Mouse (Mus musculus): ENCODE results near the gene Csmd2. TPM values are rescaled to one million over a fixed set of nuclear protein-coding genes. Genes with fewer than 3 reads are reported as not detected.

The Csmd2 gene
- polyA plus RNA-seq, 1 experiment from 2014 or later: 11.2 TPM

GRCm38 (mm10) chr4:128560327-128560726, 572.7 kb downstream of the Csmd2 start:
- no peaks in the 10 kb centered on the region for H3K27me3 ChIP-seq (replicated peaks; ENCODE audit: control insufficient read depth, insufficient read depth, low read length)
- H3K4me3 ChIP-seq (ENCODE audit: low read length): no peak overlapping the region
- no peak for ATAC-seq
- H3K4me2 ChIP-seq (ENCODE audit: low read length): no peak overlapping the region
- peaks cover 12% of the 10 kb centered on the region for H3K36me3 ChIP-seq (ENCODE audit: control insufficient read depth, insufficient read depth, low read length)
- no peak overlapping the region for H3K27ac ChIP-seq (ENCODE audit: low read depth, low read length)
- no peaks in the 10 kb centered on the region for H3K9me3 ChIP-seq (ENCODE audit: control insufficient read depth, low read length)
- 65% methylated on average over 3 of the region's 3 CpGs for WGBS
- no peak overlapping the region for H3K9ac ChIP-seq (ENCODE audit: low read depth, low read length)
- no peaks in the 10 kb centered on the region for H3K4me1 ChIP-seq (ENCODE audit: control insufficient read depth, insufficient read depth, low read depth, low read length)

- Histone ChIP-seq H3K9me3 (ENCODE audit: control insufficient read depth, low read length) (peaks cover 8% of the 10 kb centered on the region), H3K27me3 (replicated peaks; ENCODE audit: control insufficient read depth, insufficient read depth, low read length) (no peaks in the 10 kb centered on the region), H3K4me3 (ENCODE audit: low read length) (no peak overlapping the region), H3K27ac (ENCODE audit: low read depth, low read length) (no peak overlapping the region), H3K4me1 (ENCODE audit: control insufficient read depth, insufficient read depth, low read depth, low read length) (no peaks in the 10 kb centered on the region), H3K36me3 (ENCODE audit: control insufficient read depth, insufficient read depth, low read length) (peaks cover 10% of the 10 kb centered on the region), H3K4me2 (ENCODE audit: low read length) (no peak overlapping the region), H3K9ac (ENCODE audit: low read depth, low read length) (no peak overlapping the region)
- no peak for ATAC-seq
- WGBS: 81% methylated on average over 4 of the region's 4 CpGs
These were observed 588.2 kb downstream of the Csmd2 start for GRCm38 (mm10) chr4:128575811-128576210.

GRCm38 (mm10) chr4:128579182-128579581, 591.5 kb downstream of the Csmd2 start:
- H3K9ac ChIP-seq (ENCODE audit: low read depth, low read length): no peak overlapping the region
- no peak overlapping the region for H3K4me3 ChIP-seq (ENCODE audit: low read length)
- peaks cover 38% of the 10 kb centered on the region for H3K36me3 ChIP-seq (ENCODE audit: control insufficient read depth, insufficient read depth, low read length)
- H3K4me2 ChIP-seq (ENCODE audit: low read length): no peak overlapping the region
- H3K9me3 ChIP-seq (ENCODE audit: control insufficient read depth, low read length): peaks cover 42% of the 10 kb centered on the region
- no peaks in the 10 kb centered on the region for H3K4me1 ChIP-seq (ENCODE audit: control insufficient read depth, insufficient read depth, low read depth, low read length)
- ATAC-seq: no peak
- H3K27me3 ChIP-seq (replicated peaks; ENCODE audit: control insufficient read depth, insufficient read depth, low read length): no peaks in the 10 kb centered on the region
- no peak overlapping the region for H3K27ac ChIP-seq (ENCODE audit: low read depth, low read length)
- WGBS: 63% methylated on average over 4 of the region's 4 CpGs

GRCm38 (mm10) chr4:128593286-128593685, 605.6 kb downstream of the Csmd2 start:
- H3K4me3 ChIP-seq (ENCODE audit: low read length): no peak overlapping the region
- no peak for ATAC-seq
- no peak overlapping the region for H3K27ac ChIP-seq (ENCODE audit: low read depth, low read length)
- peaks cover 19% of the 10 kb centered on the region for H3K36me3 ChIP-seq (ENCODE audit: control insufficient read depth, insufficient read depth, low read length)
- WGBS: 96% methylated on average over 4 of the region's 4 CpGs
- H3K9me3 ChIP-seq (ENCODE audit: control insufficient read depth, low read length): no peaks in the 10 kb centered on the region
- H3K9ac ChIP-seq (ENCODE audit: low read depth, low read length): no peak overlapping the region
- no peaks in the 10 kb centered on the region for H3K4me1 ChIP-seq (ENCODE audit: control insufficient read depth, insufficient read depth, low read depth, low read length)
- H3K27me3 ChIP-seq (replicated peaks; ENCODE audit: control insufficient read depth, insufficient read depth, low read length): no peaks in the 10 kb centered on the region
- no peak overlapping the region for H3K4me2 ChIP-seq (ENCODE audit: low read length)

GRCm38 (mm10) chr4:128594062-128594461, 606.4 kb downstream of the Csmd2 start:
- H3K4me3 ChIP-seq (ENCODE audit: low read length): no peak overlapping the region
- no peaks in the 10 kb centered on the region for H3K27me3 ChIP-seq (replicated peaks; ENCODE audit: control insufficient read depth, insufficient read depth, low read length)
- H3K4me1 ChIP-seq (ENCODE audit: control insufficient read depth, insufficient read depth, low read depth, low read length): no peaks in the 10 kb centered on the region
- H3K36me3 ChIP-seq (ENCODE audit: control insufficient read depth, insufficient read depth, low read length): peaks cover 12% of the 10 kb centered on the region
- no peak for ATAC-seq
- WGBS: 99% methylated on average over 5 of the region's 5 CpGs
- no peak overlapping the region for H3K27ac ChIP-seq (ENCODE audit: low read depth, low read length)
- no peak overlapping the region for H3K4me2 ChIP-seq (ENCODE audit: low read length)
- no peaks in the 10 kb centered on the region for H3K9me3 ChIP-seq (ENCODE audit: control insufficient read depth, low read length)
- no peak overlapping the region for H3K9ac ChIP-seq (ENCODE audit: low read depth, low read length)

GRCm38 (mm10) chr4:128597801-128598560, 610.3 kb downstream of the Csmd2 start:
- Histone ChIP-seq H3K36me3 (ENCODE audit: control insufficient read depth, insufficient read depth, low read length) (peaks cover 10% of the 10 kb centered on the region), H3K9me3 (ENCODE audit: control insufficient read depth, low read length) (no peaks in the 10 kb centered on the region), H3K4me3 (ENCODE audit: low read length) (no peak overlapping the region), H3K4me2 (ENCODE audit: low read length) (no peak overlapping the region), H3K9ac (ENCODE audit: low read depth, low read length) (no peak overlapping the region), H3K27ac (ENCODE audit: low read depth, low read length) (no peak overlapping the region), H3K27me3 (replicated peaks; ENCODE audit: control insufficient read depth, insufficient read depth, low read length) (no peaks in the 10 kb centered on the region), H3K4me1 (ENCODE audit: control insufficient read depth, insufficient read depth, low read depth, low read length) (no peaks in the 10 kb centered on the region)
- WGBS: 89% methylated on average over 12 of the region's 12 CpGs
- no peak for ATAC-seq

GRCm38 (mm10) chr4:128606586-128606985, 618.9 kb downstream of the Csmd2 start:
- Histone ChIP-seq H3K4me1 (ENCODE audit: control insufficient read depth, insufficient read depth, low read depth, low read length) (peaks cover 13% of the 10 kb centered on the region), H3K4me2 (ENCODE audit: low read length) (no peak overlapping the region), H3K36me3 (ENCODE audit: control insufficient read depth, insufficient read depth, low read length) (peaks cover 15% of the 10 kb centered on the region), H3K9ac (ENCODE audit: low read depth, low read length) (no peak overlapping the region), H3K27me3 (replicated peaks; ENCODE audit: control insufficient read depth, insufficient read depth, low read length) (no peaks in the 10 kb centered on the region), H3K4me3 (ENCODE audit: low read length) (no peak overlapping the region), H3K9me3 (ENCODE audit: control insufficient read depth, low read length) (no peaks in the 10 kb centered on the region), H3K27ac (ENCODE audit: low read depth, low read length) (no peak overlapping the region)
- no peak for ATAC-seq
- WGBS: 93% methylated on average over 7 of the region's 7 CpGs

- no peak overlapping the region for H3K27ac ChIP-seq (ENCODE audit: low read depth, low read length)
- no peak for ATAC-seq
- H3K4me2 ChIP-seq (ENCODE audit: low read length): no peak overlapping the region
- peaks cover 13% of the 10 kb centered on the region for H3K4me1 ChIP-seq (ENCODE audit: control insufficient read depth, insufficient read depth, low read depth, low read length)
- 80% methylated on average over 11 of the region's 11 CpGs for WGBS
- peaks cover 12% of the 10 kb centered on the region for H3K36me3 ChIP-seq (ENCODE audit: control insufficient read depth, insufficient read depth, low read length)
- no peaks in the 10 kb centered on the region for H3K9me3 ChIP-seq (ENCODE audit: control insufficient read depth, low read length)
- no peak overlapping the region for H3K4me3 ChIP-seq (ENCODE audit: low read length)
- H3K9ac ChIP-seq (ENCODE audit: low read depth, low read length): no peak overlapping the region
- H3K27me3 ChIP-seq (replicated peaks; ENCODE audit: control insufficient read depth, insufficient read depth, low read length): no peaks in the 10 kb centered on the region
These were observed 620.0 kb downstream of the Csmd2 start for GRCm38 (mm10) chr4:128607661-128608060.

- Histone ChIP-seq H3K27ac (ENCODE audit: low read depth, low read length) (peak overlapping the region; percentile 55; the same call in 1 of the 2 replicates), H3K27me3 (replicated peaks; ENCODE audit: control insufficient read depth, insufficient read depth, low read length) (no peaks in the 10 kb centered on the region), H3K4me2 (ENCODE audit: low read length) (peak overlapping the region; percentile 80), H3K4me1 (ENCODE audit: control insufficient read depth, insufficient read depth, low read depth, low read length) (peaks cover 13% of the 10 kb centered on the region), H3K36me3 (ENCODE audit: control insufficient read depth, insufficient read depth, low read length) (no peaks in the 10 kb centered on the region), H3K9ac (ENCODE audit: low read depth, low read length) (peak overlapping the region; percentile 79), H3K9me3 (ENCODE audit: control insufficient read depth, low read length) (no peaks in the 10 kb centered on the region), H3K4me3 (ENCODE audit: low read length) (peak overlapping the region; percentile 60)
- WGBS: 8% methylated on average over 26 of the region's 27 CpGs
- ATAC-seq: no peak
These were observed 621.7 kb downstream of the Csmd2 start for GRCm38 (mm10) chr4:128609276-128609924.
